Mouse (Mus musculus) NIH3T3 (cell line): ENCODE data around the gene Wdr49.
"Not testable (repeated sequence)": the region's sequence is repeated elsewhere in the genome, so short reads cannot be mapped to it uniquely, and the experiment has no call there.

ENCODE experiments used
- DNase-seq: peaks from one replicate; pipeline ENCODE4 v3.0.0-alpha.2; 2012; ENCODE audit warnings: low read depth

The Wdr49 gene

GRCm38 (mm10) chr3:75301072-75301471, 180.9 kb downstream of the Wdr49 start:
- no peak for DNase-seq

- not testable (repeated sequence) for DNase-seq
Measured at GRCm38 (mm10) chr3:75299464-75299863, 182.5 kb downstream of the Wdr49 start.

DNA sequence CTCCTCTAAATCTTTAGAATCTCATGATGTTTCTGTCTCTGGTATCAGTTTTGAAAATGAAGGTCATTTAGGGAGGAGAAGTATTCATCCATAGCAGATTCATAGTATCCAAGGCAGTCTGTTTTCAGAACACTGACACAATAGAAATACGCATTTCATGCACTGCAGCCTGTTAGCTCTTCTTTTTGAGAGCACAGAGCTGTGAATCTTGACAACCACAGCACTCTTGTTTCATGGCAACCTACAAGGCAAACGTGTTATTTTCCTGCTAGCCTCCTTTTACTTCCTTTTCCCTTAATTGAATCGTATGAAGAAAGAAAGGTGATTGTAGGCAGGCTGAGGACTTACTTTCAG, 184.2 kb downstream of the Wdr49 start:
- DNase-seq = no peak

- no peak for DNase-seq
Measured at GRCm38 (mm10) chr3:75297026-75297757, 184.8 kb downstream of the Wdr49 start.

- no peak for DNase-seq
Measured at GRCm38 (mm10) chr3:75293243-75293642, 188.7 kb downstream of the Wdr49 start.

- no peak for DNase-seq
Measured at GRCm38 (mm10) chr3:75277455-75277854, 204.5 kb downstream of the Wdr49 start.

GRCm38 (mm10) chr3:75276522-75276921, 205.4 kb downstream of the Wdr49 start:
- DNase-seq = no peak

- DNase-seq = no peak
Measured at GRCm38 (mm10) chr3:75275127-75275526, 206.8 kb downstream of the Wdr49 start.

GRCm38 (mm10) chr3:75269978-75270377, 212.0 kb downstream of the Wdr49 start, which contains the start of gene Serpini2:
TSS of gene Serpini2 (minus strand) at chr3:75270078.
- DNase-seq = no peak

GRCm38 (mm10) chr3:75259356-75259755, 222.6 kb downstream of the Wdr49 start:
- no peak for DNase-seq
